Mouse (Mus musculus) embryonic facial prominence, embryonic 14.5 days (tissue): ENCODE data around the gene Dennd6b. TPM values are rescaled to one million over a fixed set of nuclear protein-coding genes. Genes with fewer than 3 reads are reported as not detected.

ENCODE experiments used
- ATAC-seq: fragments of 200-750 bp; cut with Nextera tagmentation; 2 replicates; pipeline ENCODE4 v1.8.0; 2017; ENCODE audit warnings: low read depth, moderate number of reproducible peaks, moderate TSS enrichment
- DNase-seq: peaks from one replicate; pipeline ENCODE4 v3.0.0-alpha.2; 2015; ENCODE audit warnings: low spot score
- H3K27ac ChIP-seq: fragments of 300-500 bp; sonication (generic); replicated peaks from 2 replicates; pipeline ENCODE4 v1.5.1; 2014; ENCODE audit warnings: low read depth, mild to moderate bottlenecking, low read length, moderate library complexity
- H3K27me3 ChIP-seq: fragments of 300-500 bp; sonication (generic); replicated peaks from 2 replicates; pipeline ENCODE4 v1.6.1; 2014; ENCODE audit warnings: low read length; ENCODE audit not compliant: control insufficient read depth, insufficient read depth
- H3K36me3 ChIP-seq: fragments of 300-500 bp; sonication (generic); 2 replicates; pipeline ENCODE4 v1.6.1; 2014; ENCODE audit warnings: low read length, mixed read lengths; ENCODE audit not compliant: control insufficient read depth, insufficient read depth
- H3K4me1 ChIP-seq: fragments of 300-500 bp; sonication (generic); 2 replicates; pipeline ENCODE4 v1.6.1; 2014; ENCODE audit warnings: antibody characterized with exemption, low read length; ENCODE audit not compliant: control insufficient read depth, insufficient read depth
- H3K4me2 ChIP-seq: fragments of 300-500 bp; sonication (generic); 2 replicates; pipeline ENCODE4 v1.6.1; 2014; ENCODE audit warnings: low read depth, mild to moderate bottlenecking, low read length, moderate library complexity, mixed read lengths
- H3K4me3 ChIP-seq: fragments of 300-500 bp; sonication (generic); 2 replicates; pipeline ENCODE4 v1.5.1; 2014; ENCODE audit warnings: low read depth, mild to moderate bottlenecking, low read length
- H3K9ac ChIP-seq: fragments of 300-500 bp; sonication (generic); 2 replicates; pipeline ENCODE4 v1.6.1; 2014; ENCODE audit warnings: low read depth, mild to moderate bottlenecking, low read length, moderate library complexity, mixed read lengths
- H3K9me3 ChIP-seq: fragments of 300-500 bp; sonication (generic); 2 replicates; pipeline ENCODE4 v1.6.1; 2016; ENCODE audit warnings: low read length; ENCODE audit not compliant: control insufficient read depth
- WGBS: fragments of 180-500 bp; shearing (Covaris S2); extraction: QIAGEN DNeasy Blood & Tissue Kit; methylation state at CpG from one replicate; pipeline ENCODE4 v1.1.7; 2014; 5-methylcytosine and 5-hydroxymethylcytosine counted together
- polyA plus RNA-seq: library from polyadenylated mRNA; unstranded; fragments of >200 nt; fragmentation: Nextera tagmentation; extraction: Ambion mirVana; gene quantifications from 2 replicates; pipeline ENCODE4 v1.2.1, GENCODE M21; 2014

Gene Dennd6b
- polyA plus RNA-seq, 1 experiment from 2014 or later, result 11.4 TPM

DNA sequence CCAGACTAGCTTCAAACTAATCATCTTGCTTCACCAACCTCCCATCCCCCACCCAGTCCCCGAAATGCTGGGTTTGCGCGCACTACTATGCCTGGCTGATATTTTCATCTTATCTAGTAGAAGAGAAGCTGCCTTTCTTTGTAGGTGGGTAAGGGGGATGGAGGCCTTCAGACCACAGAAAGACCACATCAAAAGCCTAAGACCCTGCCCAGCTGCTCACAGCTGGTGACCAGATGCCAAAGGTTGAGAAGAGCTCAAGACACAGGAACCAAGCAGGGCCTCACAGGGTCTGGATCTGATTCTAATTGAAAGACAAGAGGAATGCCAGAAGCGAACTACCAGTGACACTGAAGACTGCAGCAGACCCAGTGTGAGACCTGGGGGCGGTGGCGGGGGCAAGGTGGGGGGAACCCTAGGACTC is 1.0 kb downstream of the Dennd6b start:
- peaks cover 16% of the 10 kb centered on the region for H3K4me1 ChIP-seq
- H3K27ac ChIP-seq, result peak overlapping the region; percentile 99
- H3K4me3 ChIP-seq, result peak overlapping the region; percentile 79
- H3K36me3 ChIP-seq, result no peaks in the 10 kb centered on the region
- H3K4me2 ChIP-seq, result peak overlapping the region; percentile 72
- H3K9me3 ChIP-seq, result no peaks in the 10 kb centered on the region
- 21% methylated on average over 6 of the region's 6 CpGs for WGBS
- H3K27me3 ChIP-seq, result no peaks in the 10 kb centered on the region
- no peak for ATAC-seq
- H3K9ac ChIP-seq, result peak overlapping the region; percentile 96
- DNase-seq, result peak; percentile 60

DNA sequence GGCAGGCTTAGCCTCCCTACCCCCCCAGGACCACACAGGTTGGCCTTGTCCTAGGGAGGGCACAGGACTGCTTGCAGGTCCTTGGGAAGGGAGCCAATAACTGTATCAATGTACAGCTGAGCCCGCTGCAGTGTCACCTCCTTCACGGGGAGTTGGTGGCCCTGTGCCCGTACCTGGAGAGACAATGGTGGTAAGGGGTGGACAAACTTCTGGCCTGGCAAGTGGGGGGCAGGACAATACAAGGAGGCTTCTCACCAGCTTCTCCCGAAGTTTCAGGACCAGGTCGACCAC is 11.4 kb downstream of the Dennd6b start:
- Histone ChIP-seq H3K4me1 (peaks cover 17% of the 10 kb centered on the region), H3K4me3 (no peak overlapping the region), H3K9ac (no peak overlapping the region), H3K9me3 (no peaks in the 10 kb centered on the region), H3K4me2 (no peak overlapping the region), H3K36me3 (0 out of 2 replicates have a peak, but pooled peaks cover 12% of the 10 kb centered on the region), H3K27me3 (no peaks in the 10 kb centered on the region), H3K27ac (no peak overlapping the region)
- ATAC-seq (no peak), DNase-seq (no peak)
- 82% methylated on average over 5 of the region's 5 CpGs for WGBS

DNA sequence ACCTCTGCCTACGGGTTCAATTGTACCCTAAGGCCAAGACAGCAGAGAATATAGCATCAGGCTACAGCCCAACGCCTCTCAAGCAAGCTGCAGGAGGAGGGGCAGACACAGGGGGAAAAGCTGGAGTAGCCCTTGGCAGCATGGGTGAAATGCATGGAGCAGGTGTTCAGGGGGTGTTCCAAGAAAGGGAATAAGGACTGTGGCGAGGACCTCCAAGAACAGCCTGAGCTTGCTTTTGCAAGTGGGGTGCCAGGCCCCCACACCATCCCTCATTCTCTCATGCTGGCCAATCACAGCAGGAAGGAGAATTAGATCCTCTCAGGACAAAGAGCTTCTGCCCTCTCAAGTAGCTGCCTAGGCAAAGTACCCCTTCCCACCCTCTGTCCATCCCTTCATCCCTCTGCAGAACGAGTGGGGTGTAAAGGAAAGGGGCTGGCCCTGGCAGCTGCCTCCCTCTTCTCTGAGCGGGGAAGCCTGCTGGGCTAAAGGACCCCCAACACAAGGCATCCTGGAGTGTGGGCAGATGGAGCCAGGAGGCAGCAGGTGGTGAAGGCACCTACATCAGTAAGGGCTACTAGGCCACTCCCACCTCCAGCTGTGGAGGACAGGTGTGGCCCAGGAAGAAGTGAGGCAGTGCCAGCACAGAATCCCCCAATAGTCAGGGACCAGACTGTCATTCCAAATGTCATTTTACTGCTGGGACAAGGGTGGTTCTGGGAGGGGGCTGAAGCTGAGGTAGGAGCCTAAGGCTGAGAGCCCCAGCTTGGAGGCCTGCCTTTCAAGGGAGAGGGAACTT is 12.0 kb downstream of the Dennd6b start:
- Histone ChIP-seq H3K9ac (no peak overlapping the region; the same call in 1 of the 2 replicates), H3K27me3 (no peaks in the 10 kb centered on the region), H3K4me1 (peaks cover 17% of the 10 kb centered on the region), H3K27ac (no peak overlapping the region), H3K4me3 (no peak overlapping the region), H3K9me3 (no peaks in the 10 kb centered on the region), H3K4me2 (no peak overlapping the region), H3K36me3 (0 out of 2 replicates have a peak, but pooled peaks cover 12% of the 10 kb centered on the region)
- DNase-seq (no peak), ATAC-seq (no peak)
- WGBS, result 54% methylated on average over 5 of the region's 5 CpGs

DNA sequence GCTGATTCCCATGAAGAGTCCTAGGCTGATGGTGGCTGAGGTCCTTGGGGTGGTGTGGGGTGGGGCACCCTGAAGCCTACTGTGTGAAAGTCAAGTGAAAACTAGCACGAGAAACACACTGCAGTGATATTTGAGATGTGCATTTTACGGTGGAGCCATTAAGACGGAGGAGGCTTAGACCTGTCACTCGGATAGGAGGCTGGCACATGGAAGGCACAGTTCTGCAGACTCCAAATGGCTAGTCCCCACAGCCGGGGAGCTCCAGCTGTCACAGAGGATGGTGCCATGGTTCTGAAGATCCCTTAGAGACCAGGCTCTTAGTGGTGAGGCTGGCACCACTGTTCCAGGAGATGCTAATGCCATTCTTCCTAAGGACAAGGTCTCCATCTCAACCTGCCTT is 13.5 kb downstream of the Dennd6b start:
- no peak for DNase-seq
- Histone ChIP-seq H3K27ac (peak overlapping the region; percentile 94; the same call in 1 of the 2 replicates), H3K4me1 (peaks cover 31% of the 10 kb centered on the region), H3K4me3 (no peak overlapping the region), H3K27me3 (no peaks in the 10 kb centered on the region), H3K9ac (no peak overlapping the region), H3K9me3 (no peaks in the 10 kb centered on the region), H3K36me3 (0 out of 2 replicates have a peak, but pooled peaks cover 7% of the 10 kb centered on the region), H3K4me2 (no peak overlapping the region)
- ATAC-seq, result no peak
- WGBS, result 48% methylated on average over 5 of the region's 5 CpGs

DNA sequence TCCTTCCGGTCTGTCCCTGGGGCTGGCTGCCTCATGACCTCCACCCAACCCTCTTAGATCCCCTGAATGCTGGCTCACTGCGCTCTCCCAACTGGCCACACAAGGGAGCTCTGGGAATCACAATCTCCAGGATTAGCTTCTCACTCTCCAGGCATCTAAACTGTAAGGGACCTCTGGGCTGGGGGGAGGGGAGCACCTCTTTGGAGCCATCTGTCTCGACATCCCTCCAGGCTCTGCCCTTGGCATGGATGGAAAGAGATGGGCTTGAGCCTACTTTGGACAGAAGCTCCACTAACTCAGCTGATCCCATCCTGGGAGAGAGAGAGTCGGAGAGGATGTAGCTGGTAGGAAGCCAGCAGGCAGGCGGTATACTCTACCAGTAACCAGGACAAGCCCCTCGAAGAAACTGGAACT is 14.0 kb downstream of the Dennd6b start:
- Histone ChIP-seq H3K27ac (peak overlapping the region; percentile 94), H3K9ac (no peak overlapping the region), H3K9me3 (no peaks in the 10 kb centered on the region), H3K36me3 (0 out of 2 replicates have a peak, but pooled peaks cover 6% of the 10 kb centered on the region), H3K27me3 (no peaks in the 10 kb centered on the region), H3K4me1 (peaks cover 36% of the 10 kb centered on the region), H3K4me2 (peak overlapping the region; percentile 62; the same call in 1 of the 2 replicates), H3K4me3 (no peak overlapping the region)
- whole genome bisulfite sequencing, result 35% methylated on average over 6 of the region's 6 CpGs
- DNase-seq, result no peak
- no peak for ATAC-seq

DNA sequence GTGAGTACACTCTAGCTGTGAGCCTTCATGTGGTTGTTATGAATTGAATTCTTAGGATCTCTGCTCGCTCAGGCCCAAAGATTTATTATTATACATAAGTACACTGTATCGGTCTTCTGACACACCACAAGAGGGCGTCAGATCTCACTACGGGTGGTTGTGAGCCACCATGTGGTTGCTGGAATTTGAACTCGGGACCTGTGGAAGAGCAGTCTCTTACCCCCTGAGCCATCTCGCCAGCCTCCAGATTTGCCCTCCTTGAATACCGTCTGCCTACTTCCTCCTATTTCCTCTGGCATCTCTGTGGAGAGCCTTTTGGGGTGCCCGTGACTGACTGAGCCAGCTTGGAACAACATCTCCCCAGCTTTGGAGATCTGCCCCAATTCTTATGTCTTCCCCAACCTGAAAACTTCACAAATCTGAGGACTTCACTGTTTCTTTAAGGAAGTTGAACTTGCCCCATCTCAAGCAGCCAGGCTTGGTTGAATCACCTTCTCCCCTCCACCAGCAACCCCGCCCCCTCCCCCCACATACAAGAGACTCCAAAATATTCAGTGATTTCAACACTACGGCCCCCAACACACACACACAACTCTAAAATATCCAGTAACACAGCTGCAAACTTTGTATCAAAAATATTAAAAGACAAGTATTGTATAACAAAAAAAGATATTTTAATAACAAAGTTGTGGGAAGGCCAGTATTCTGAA is 14.6 kb downstream of the Dennd6b start:
- Histone ChIP-seq H3K4me3 (peak overlapping the region; percentile 88), H3K36me3 (0 out of 2 replicates have a peak, but pooled peaks cover 6% of the 10 kb centered on the region), H3K4me1 (peaks cover 42% of the 10 kb centered on the region), H3K27ac (peak overlapping the region; percentile 94), H3K9me3 (no peaks in the 10 kb centered on the region), H3K9ac (no peak overlapping the region), H3K4me2 (peak overlapping the region; percentile 62), H3K27me3 (no peaks in the 10 kb centered on the region)
- DNase-seq (no peak), ATAC-seq (no peak)
- WGBS, result 63% methylated on average over 10 of the region's 10 CpGs

DNA sequence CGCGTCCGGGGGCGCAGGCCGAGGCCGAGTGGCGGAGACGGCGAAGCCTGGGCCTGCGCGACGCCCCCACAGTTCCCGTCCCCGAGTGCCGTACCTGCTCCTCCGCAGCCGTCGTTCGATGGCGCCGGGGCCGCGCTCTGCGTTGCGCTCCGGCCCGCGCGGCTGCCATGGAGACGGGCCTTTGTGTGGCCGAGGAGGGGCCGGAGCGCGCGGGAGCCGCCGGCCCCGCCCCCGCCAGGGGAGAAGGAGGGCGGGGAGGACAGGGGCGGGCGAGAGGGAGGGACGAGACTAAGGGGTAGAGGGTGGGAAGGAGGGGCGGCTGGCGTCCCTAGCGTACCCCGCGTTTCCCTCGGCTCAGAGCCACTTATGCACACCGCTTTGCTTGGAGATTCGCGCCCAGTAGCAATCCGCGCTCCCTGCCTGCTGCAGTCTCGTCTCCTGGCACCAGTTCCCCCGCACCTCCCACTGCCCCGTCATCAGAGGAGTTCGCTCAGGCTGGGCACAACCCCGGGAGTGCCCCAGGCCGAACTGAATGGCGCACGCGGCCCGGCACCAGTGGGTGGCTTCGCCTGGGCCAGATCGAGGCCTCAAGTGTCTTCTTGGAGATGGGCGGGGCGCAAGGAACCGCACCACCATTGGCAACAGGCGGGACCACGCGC is 15.6 kb downstream of the Dennd6b start, which contains the start of gene Plxnb2:
Gene Plxnb2 (minus strand): TSS at position 218 of the 659 bp plus-strand sequence.
- peak within 1 kb of the TSS; percentile 88 for H3K4me3 ChIP-seq
- H3K27ac ChIP-seq, result peak within 1 kb of the TSS; percentile 94
- H3K9ac ChIP-seq, result peak within 1 kb of the TSS; percentile 93
- under 1% methylated on average over 39 of the region's 72 CpGs for WGBS
- H3K36me3 ChIP-seq, result no peaks in the 10 kb centered on the region
- peak; percentile 95 for DNase-seq
- ATAC-seq, result peak; percentile 90
- H3K27me3 ChIP-seq, result no peaks in the 10 kb centered on the region
- peaks cover 49% of the 10 kb centered on the region for H3K4me1 ChIP-seq
- peak within 1 kb of the TSS; percentile 62 for H3K4me2 ChIP-seq
- no peaks in the 10 kb centered on the region for H3K9me3 ChIP-seq

DNA sequence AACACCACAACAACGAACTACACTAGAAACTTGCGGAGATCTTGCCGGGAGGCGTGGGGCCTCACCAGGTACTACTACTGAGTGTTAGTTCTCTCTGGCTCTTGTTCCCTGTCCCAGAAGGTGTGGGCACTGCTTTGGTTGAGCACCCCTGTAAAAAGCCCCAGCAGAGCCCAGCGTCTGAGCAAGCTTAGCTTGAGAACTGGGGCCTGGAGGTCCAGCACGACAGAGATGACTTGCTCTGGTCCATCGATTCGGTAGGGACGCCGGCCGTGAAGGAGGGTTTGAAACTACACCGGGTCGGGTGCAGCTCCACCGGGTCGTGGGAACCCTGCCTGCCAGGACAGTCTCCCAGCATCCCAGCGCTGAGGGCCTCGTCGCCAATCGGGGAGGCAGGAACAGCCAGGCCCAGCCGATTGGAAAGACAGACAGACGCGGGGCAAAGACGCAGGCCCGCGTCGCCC is 16.2 kb downstream of the Dennd6b start:
- DNase-seq, result no peak
- Histone ChIP-seq H3K9me3 (no peaks in the 10 kb centered on the region), H3K4me2 (peak overlapping the region; percentile 62), H3K4me3 (peak overlapping the region; percentile 88), H3K4me1 (peaks cover 53% of the 10 kb centered on the region), H3K27me3 (no peaks in the 10 kb centered on the region), H3K36me3 (no peaks in the 10 kb centered on the region), H3K27ac (peak overlapping the region; percentile 94), H3K9ac (peak overlapping the region; percentile 93)
- ATAC-seq, result no peak; the same call in 1 of the 2 replicates
- 1% methylated on average over 16 of the region's 26 CpGs for WGBS
